Mouse (Mus musculus) forebrain, embryonic 12.5 days (tissue): ENCODE data around the gene Daxx. TPM values are rescaled to one million over a fixed set of nuclear protein-coding genes. Genes with fewer than 3 reads are reported as not detected.

ENCODE experiments used
- ATAC-seq: fragments of 200-750 bp; cut with Nextera tagmentation; 2 replicates; pipeline ENCODE4 v1.8.0; 2017; ENCODE audit warnings: moderate TSS enrichment; ENCODE audit not compliant: low FRiP score
- H3K27ac ChIP-seq: fragments of 300-500 bp; sonication (generic); 2 replicates; pipeline ENCODE4 v1.5.1; 2016; ENCODE audit warnings: mild to moderate bottlenecking
- H3K27me3 ChIP-seq: fragments of 300-500 bp; sonication (generic); 2 replicates; pipeline ENCODE4 v1.6.1; 2016; ENCODE audit warnings: mild to moderate bottlenecking
- H3K36me3 ChIP-seq: fragments of 300-500 bp; sonication (generic); replicated peaks from 2 replicates; pipeline ENCODE4 v1.6.1; 2016; ENCODE audit warnings: mild to moderate bottlenecking
- H3K4me1 ChIP-seq: fragments of 300-500 bp; sonication (generic); 2 replicates; pipeline ENCODE4 v1.6.1; 2016
- H3K4me2 ChIP-seq: fragments of 300-500 bp; sonication (generic); 2 replicates; pipeline ENCODE4 v1.6.1; 2016; ENCODE audit warnings: mild to moderate bottlenecking, moderate library complexity
- H3K4me3 ChIP-seq: fragments of 300-500 bp; sonication (generic); replicated peaks from 2 replicates; pipeline ENCODE4 v1.5.1; 2016; ENCODE audit warnings: mild to moderate bottlenecking
- H3K9ac ChIP-seq: fragments of 300-500 bp; sonication (generic); 2 replicates; pipeline ENCODE4 v1.6.1; 2016; ENCODE audit warnings: mild to moderate bottlenecking
- H3K9me3 ChIP-seq: fragments of 300-500 bp; sonication (generic); 2 replicates; pipeline ENCODE4 v1.6.1; 2016
- WGBS: fragments of 180-500 bp; shearing (Covaris S2); methylation state at CpG from one replicate; pipeline ENCODE4 v1.1.7; 2016; 5-methylcytosine and 5-hydroxymethylcytosine counted together
- polyA plus RNA-seq: library from polyadenylated mRNA; unstranded; fragments of >200 nt; fragmentation: Nextera tagmentation; extraction: Ambion mirVana; gene quantifications from 2 replicates; pipeline ENCODE4 v1.2.1, GENCODE M21; 2016

Gene Daxx
- polyA plus RNA-seq, 1 experiment from 2014 or later, result 68.2 TPM

DNA sequence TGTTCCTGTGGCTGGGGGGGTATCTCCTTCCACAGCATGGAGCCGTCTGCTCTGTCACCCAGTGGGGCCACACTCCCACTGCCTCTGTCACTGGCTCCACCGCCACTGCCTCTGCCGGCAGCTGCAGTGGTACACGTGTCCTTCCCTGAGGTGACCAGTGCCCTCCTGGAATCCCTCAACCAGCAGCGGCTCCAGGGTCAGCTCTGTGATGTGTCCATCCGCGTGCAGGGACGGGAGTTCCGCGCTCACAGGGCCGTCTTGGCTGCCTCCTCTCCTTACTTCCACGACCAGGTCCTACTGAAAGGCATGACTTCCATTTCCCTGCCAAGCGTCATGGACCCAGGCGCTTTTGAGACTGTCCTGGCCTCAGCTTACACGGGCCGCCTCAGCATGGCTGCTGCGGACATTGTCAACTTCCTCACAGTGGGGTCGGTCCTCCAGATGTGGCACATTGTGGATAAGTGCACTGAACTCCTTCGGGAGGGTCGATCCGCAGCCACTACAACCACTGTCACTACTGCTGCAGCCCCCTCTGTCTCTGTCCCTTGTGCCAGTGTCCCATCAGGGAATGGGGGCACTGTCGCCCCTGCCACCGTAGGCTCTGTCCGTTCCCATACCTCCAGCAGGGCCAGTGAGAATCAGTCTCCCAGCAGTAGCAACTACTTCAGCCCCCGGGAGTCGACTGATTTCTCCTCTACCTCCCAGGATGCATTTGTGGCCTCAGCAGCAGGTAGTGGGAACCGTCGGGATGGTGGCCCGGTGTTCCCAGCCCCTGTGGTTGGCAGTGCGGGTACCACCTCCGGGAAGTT lies 7.8 kb downstream of the Daxx start:
- Histone ChIP-seq H3K27me3 (peaks cover 7% of the 10 kb centered on the region; the same call in 1 of the 2 replicates), H3K4me1 (peaks cover 60% of the 10 kb centered on the region), H3K4me3 (peak overlapping the region; percentile 65), H3K9ac (peak overlapping the region; percentile 66), H3K4me2 (peak overlapping the region; percentile 65), H3K36me3 (peaks cover 44% of the 10 kb centered on the region), H3K9me3 (no peaks in the 10 kb centered on the region), H3K27ac (no peak overlapping the region)
- no peak for ATAC-seq
- WGBS, result 71% methylated on average over 31 of the region's 31 CpGs

DNA sequence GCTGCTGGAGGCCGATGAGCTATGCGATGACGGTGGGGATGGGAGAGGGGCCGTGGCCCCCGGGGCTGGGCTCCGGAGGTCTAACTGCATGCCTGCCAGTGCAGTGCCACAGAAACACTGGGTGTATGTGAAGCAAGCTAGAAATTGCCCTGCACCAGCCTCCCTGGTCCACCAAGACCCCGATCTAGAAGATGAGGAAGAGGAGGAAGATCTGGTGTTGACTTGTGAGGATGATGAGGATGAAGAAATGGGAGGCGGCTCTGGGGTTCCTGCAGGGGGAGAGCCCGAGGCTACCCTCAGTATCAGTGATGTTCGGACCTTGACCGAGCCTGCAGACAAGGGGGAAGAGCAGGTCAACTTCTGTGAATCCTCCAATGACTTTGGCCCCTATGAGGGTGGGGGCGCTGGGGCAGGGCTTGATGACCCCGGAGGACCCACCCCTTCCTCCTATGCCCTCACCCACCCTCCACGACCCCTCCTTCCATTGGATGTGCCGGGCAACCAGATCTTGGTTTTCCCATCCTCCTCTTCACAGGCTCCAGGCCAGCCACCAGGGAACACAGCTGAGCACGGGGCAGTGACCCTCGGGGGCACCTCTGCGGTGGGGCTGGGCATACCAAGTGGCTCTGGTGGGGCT lies 8.6 kb downstream of the Daxx start:
- H3K4me3 ChIP-seq, result no peak overlapping the region; the same call in 1 of the 2 replicates
- 84% methylated on average over 18 of the region's 18 CpGs for WGBS

DNA sequence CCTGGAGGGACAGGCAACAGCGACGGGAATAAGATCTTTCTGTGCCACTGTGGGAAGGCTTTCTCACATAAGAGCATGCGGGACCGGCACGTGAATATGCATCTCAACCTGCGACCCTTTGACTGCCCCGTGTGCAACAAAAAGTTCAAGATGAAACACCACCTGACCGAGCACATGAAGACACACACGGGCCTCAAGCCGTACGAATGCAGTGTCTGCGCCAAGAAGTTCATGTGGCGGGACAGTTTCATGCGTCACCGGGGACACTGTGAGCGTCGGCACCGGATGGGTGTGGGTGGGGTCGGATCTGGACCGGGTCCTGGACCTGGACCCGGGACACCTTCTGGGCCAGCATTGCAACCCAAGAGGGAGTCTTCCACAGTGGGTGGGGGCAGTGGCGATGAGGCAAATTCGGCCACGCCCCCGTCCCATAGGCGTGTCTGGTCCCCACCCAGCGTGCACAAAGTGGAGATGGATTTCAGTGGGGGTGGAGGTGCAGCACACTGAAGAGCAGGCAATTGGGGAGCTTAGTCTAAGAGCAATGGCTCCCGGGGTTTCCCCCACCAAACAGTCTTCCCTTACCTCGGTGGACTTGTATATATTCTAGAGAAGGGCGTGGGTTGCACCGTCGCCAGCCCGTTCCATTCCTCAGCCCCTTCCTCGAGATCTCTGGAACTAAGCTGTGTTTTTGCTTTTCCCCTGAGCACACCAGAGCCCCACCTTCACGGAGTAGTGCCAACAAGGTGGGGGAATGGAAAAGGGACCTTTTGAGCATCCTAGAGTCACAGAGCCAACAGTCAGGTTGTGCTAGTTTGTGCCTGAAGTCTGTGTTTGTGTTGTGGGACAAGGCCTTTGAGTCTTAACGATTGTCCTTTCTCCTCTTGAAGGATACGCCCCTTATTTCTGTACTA lies 9.3 kb downstream of the Daxx start:
- H3K4me3 ChIP-seq, result peak overlapping the region; percentile 46
- H3K9ac ChIP-seq, result no peak overlapping the region
- no peaks in the 10 kb centered on the region for H3K9me3 ChIP-seq
- H3K4me1 ChIP-seq, result peaks cover 57% of the 10 kb centered on the region
- peaks cover 31% of the 10 kb centered on the region for H3K36me3 ChIP-seq
- ATAC-seq, result no peak
- H3K27me3 ChIP-seq, result peaks cover 7% of the 10 kb centered on the region; the same call in 1 of the 2 replicates
- WGBS, result 62% methylated on average over 37 of the region's 37 CpGs
- peak overlapping the region; percentile 87 for H3K4me2 ChIP-seq
- no peak overlapping the region for H3K27ac ChIP-seq

More for the DNA sequence above, 8.6 kb downstream of the Daxx start:
- H3K36me3 ChIP-seq, result peaks cover 37% of the 10 kb centered on the region
- H3K9me3 ChIP-seq, result no peaks in the 10 kb centered on the region
- peaks cover 60% of the 10 kb centered on the region for H3K4me1 ChIP-seq
- no peak overlapping the region for H3K4me2 ChIP-seq
- no peak overlapping the region for H3K27ac ChIP-seq
- H3K27me3 ChIP-seq, result peaks cover 7% of the 10 kb centered on the region; the same call in 1 of the 2 replicates
- no peak overlapping the region for H3K9ac ChIP-seq
- no peak for ATAC-seq

DNA sequence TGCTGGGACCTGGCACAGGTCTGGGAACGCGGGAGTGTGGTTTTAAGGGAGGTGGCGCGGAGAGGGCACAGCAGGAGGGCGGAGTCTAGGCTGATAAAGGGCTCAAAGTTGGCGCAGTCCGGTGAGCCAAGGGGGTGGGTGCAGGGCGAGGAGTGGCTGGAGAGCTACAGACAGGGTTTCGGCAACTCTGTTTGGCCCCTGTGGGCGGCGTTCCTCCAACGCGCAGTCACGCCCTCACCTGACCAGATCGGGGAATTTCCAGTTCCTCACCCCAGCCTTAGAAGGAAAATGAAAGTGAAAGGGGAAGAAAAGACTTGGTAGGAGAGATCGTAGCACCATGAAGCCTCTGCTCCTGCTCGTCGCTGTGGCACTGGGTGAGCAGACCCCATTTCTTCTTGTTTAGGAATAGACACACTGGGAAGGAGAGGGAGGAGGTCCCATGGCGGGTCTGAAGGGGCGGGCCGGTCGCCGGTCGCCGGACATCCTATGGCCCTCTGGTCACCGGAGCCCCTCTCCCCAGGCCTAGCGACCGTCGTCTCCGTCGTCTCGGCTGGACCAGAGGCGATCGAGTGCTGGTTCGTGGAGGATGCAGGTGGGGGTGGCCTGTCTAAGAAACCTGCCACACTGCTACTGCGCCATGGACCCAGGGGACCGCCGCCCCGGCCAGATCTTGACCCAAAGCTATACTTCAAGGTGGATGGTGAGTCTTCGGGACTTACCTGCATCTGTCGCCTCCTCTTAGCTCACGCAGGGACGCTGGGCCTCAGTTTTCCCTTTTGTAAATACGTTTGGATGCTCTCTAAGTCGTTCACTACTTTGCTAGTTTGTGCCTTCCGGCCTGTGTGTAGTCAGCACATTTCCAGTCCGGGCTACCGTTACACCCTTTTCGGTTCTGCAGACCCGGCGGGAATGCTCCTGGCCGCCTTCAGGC lies 10.4 kb downstream of the Daxx start:
- Histone ChIP-seq H3K4me2 (peak overlapping the region; percentile 87), H3K4me3 (peak overlapping the region; percentile 46), H3K27ac (peak overlapping the region; percentile 51), H3K4me1 (peaks cover 49% of the 10 kb centered on the region), H3K27me3 (peaks cover 7% of the 10 kb centered on the region; the same call in 1 of the 2 replicates), H3K9me3 (no peaks in the 10 kb centered on the region), H3K9ac (peak overlapping the region; percentile 51), H3K36me3 (peaks cover 20% of the 10 kb centered on the region)
- ATAC-seq, result no peak
- under 1% methylated on average over 52 of the region's 52 CpGs for WGBS

DNA sequence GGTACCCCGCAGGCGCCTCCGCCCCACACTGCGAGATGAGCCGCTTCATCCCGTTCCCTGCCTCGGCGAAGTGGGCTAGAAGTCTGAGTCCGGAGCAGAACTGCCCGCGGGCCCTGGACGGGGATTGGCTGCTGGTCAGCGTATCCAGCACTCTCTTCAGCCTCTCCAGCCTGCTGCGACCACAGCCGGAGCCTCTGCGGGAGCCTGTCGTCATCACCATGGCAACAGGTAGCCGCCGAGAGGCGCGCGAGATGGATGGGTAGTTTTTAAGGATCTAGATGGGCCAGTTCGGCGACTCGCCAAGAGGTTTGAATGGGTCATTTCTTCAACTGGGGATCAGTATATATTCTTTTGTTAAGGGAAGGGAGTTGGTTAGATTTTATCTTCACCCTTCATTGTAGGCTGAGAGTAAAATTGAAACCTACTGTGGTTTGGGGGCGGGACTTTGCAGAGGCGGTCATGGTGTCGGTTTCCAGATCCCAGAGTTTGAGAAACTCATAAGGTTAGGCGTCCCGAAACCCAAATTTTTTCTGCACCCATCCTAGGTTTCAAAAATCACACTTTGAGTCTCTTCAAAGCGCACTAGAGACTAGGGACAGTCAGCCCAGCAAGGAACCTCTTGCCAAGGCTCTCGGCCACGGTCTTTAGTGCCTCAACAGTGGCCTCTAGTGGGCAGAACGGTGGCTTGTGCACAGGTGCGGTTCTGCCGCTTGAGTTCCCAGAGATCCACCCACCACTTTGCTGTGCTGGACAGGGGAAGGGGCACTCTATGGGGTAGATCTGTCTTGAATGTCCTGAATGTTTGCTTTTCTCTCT lies 11.3 kb downstream of the Daxx start:
- H3K9me3 ChIP-seq, result no peaks in the 10 kb centered on the region
- peaks cover 40% of the 10 kb centered on the region for H3K4me1 ChIP-seq
- peak; percentile 27 for ATAC-seq
- peak overlapping the region; percentile 51 for H3K9ac ChIP-seq
- peak overlapping the region; percentile 87 for H3K4me2 ChIP-seq
- peak overlapping the region; percentile 46 for H3K4me3 ChIP-seq
- peaks cover 7% of the 10 kb centered on the region; the same call in 1 of the 2 replicates for H3K27me3 ChIP-seq
- under 1% methylated on average over 36 of the region's 36 CpGs for WGBS
- H3K27ac ChIP-seq, result peak overlapping the region; percentile 51
- peaks cover 20% of the 10 kb centered on the region for H3K36me3 ChIP-seq

DNA sequence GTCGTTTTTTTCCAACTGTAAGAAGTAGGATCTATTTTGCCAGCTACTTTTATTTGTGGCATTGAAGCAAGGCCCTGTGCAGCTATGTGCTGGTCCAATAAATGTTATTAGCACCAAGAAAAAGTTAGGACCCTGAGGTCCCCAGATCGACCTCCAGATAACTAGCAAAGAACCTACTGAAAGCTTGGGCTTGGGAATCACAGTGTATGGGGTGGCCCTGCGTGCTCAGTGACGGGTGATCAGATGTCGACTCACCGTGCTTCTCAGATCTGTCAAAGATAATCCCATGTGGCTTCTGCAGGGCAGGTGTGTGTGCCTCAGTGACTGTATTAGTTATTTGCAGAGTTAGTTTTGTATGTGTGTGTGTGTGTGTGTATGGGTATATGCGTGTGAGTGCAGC lies 12.1 kb downstream of the Daxx start:
- H3K36me3 ChIP-seq, result peaks cover 29% of the 10 kb centered on the region
- H3K4me1 ChIP-seq, result peaks cover 39% of the 10 kb centered on the region
- no peaks in the 10 kb centered on the region for H3K9me3 ChIP-seq
- no peak for ATAC-seq
- peaks cover 7% of the 10 kb centered on the region; the same call in 1 of the 2 replicates for H3K27me3 ChIP-seq
- H3K27ac ChIP-seq, result no peak overlapping the region
- WGBS, result 86% methylated on average over 7 of the region's 7 CpGs
- no peak overlapping the region for H3K4me2 ChIP-seq
- no peak overlapping the region for H3K9ac ChIP-seq
- no peak overlapping the region for H3K4me3 ChIP-seq

DNA sequence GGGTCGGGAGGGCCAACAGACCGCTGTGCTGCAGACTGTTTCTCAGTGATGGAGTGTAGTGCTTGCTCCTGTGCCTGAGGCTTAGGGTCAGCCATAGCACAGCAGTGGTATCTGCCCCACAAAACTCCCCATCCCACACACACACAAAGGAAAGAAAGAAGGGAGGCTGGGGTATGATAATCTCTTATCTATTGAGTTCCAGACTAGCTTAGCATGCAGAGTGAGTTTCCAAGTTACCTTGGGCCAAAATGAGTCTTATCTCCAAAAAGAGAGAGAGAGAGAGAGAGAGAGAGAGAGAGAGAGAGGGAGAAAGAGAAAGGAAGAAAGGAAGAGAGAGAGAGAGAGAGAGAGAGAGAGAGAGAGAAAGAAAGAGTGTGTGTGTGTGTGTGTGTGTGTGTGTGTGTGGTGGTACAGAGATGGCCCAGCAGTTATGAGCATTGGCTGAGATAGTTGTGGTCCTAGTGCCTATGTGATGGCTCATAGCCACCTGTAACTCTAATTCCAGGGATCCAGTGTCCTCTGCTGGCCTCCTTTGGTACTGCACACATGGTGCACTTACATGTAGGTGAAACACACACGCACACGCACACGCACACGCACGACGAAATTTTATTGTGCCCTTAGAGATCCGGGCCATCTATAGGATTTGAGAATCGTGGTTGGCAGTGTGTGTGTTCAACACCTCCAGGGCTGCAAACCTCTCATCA lies 15.5 kb downstream of the Daxx start:
- Histone ChIP-seq H3K4me2 (no peak overlapping the region), H3K9me3 (no peaks in the 10 kb centered on the region), H3K9ac (no peak overlapping the region), H3K36me3 (peaks cover 23% of the 10 kb centered on the region), H3K27me3 (no peaks in the 10 kb centered on the region), H3K27ac (no peak overlapping the region), H3K4me1 (peaks cover 20% of the 10 kb centered on the region), H3K4me3 (no peak overlapping the region)
- no peak for ATAC-seq
- WGBS, result 84% methylated on average over 10 of the region's 10 CpGs

DNA sequence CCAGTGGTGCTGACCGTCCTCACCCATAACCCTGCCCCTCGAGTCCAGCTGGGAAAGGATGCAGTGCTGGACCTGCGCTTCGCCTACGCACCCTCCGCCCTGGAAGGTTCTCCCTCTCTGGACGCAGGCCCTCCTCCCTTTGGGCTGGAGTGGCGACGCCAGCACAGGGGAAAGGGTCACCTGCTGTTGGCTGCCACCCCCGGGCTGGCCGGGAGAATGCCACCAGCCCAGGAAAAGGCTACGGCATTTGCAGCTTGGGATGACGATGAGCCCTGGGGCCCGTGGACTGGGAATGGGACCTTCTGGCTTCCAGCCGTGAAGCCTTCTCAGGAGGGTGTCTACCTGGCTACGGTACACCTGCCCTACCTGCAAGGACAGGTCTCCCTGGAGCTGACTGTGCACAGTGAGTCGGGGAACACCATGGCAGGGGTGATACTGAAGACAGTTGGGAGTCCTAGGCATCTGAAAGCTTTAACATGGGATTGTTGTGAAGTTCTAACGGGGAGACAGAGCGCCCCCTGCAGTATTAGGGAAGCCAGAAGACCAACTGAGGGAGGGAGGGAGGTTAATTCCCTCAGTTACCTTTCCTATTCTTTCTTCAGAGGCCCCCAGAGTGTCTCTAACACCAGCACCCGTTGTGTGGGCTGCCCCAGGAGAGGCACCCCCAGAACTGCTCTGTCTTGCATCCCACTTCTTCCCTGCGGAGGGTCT lies 16.3 kb downstream of the Daxx start:
- no peaks in the 10 kb centered on the region for H3K27me3 ChIP-seq
- 79% methylated on average over 21 of the region's 21 CpGs for WGBS
- H3K27ac ChIP-seq, result no peak overlapping the region
- no peak for ATAC-seq
- no peaks in the 10 kb centered on the region for H3K9me3 ChIP-seq
- H3K9ac ChIP-seq, result no peak overlapping the region
- peaks cover 15% of the 10 kb centered on the region for H3K4me1 ChIP-seq
- H3K4me2 ChIP-seq, result no peak overlapping the region
- no peak overlapping the region for H3K4me3 ChIP-seq
- peaks cover 23% of the 10 kb centered on the region for H3K36me3 ChIP-seq

DNA sequence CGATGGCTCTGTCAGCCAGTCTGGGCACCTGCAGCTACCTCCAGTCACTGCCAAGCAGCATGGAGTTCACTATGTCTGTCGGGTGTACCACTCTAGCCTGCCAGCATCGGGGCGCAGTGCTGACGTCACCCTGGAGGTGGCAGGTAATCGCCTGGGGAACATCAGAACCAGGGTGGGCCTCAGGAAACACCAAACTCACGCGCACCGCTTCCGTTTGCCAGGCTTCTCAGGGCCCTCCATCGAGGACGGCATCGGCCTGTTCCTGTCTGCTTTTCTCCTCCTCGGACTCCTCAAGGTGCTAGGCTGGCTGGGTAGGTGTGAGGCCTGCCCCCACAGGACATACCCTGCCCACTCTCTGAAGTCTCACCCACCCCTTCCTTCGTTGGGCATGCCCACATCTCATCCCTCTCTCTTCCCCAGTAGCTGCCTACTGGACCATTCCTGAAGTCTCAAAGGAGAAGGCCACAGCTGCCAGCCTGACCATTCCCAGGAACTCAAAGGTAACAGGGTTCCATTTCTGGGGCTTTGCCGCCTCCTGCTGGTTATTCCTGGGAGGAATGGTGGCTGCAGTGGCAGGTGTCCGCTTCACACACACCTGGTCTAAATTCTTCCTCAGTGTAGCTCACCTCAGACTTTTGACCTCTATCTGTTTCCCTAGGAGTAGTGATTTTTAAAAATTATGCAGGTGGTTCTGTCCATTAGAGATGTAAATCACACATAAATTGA lies 17.2 kb downstream of the Daxx start:
- no peaks in the 10 kb centered on the region for H3K9me3 ChIP-seq
- no peaks in the 10 kb centered on the region for H3K27me3 ChIP-seq
- H3K27ac ChIP-seq, result no peak overlapping the region
- ATAC-seq, result no peak
- H3K4me3 ChIP-seq, result no peak overlapping the region
- no peak overlapping the region for H3K4me2 ChIP-seq
- peaks cover 23% of the 10 kb centered on the region for H3K4me1 ChIP-seq
- WGBS, result 78% methylated on average over 17 of the region's 17 CpGs
- no peak overlapping the region for H3K9ac ChIP-seq
- peaks cover 23% of the 10 kb centered on the region for H3K36me3 ChIP-seq
